Mouse (Mus musculus) layer of hippocampus, adult 8-10 months (tissue): ENCODE results near the gene Clec4d. TPM values are rescaled to one million over a fixed set of nuclear protein-coding genes. Genes with fewer than 3 reads are reported as not detected.

Experiments
- DNase-seq, 2 experiments: peaks; one replicate each; pipeline ENCODE4 v3.0.0; 2022; ENCODE audit warnings: low spot score in 2 of 2
- total RNA-seq, 4 experiments: library from RNA; stranded (reverse); gene quantifications; 2 replicates each; pipeline ENCODE4 v1.2.4; 2022

The Clec4d gene
- total RNA-seq, 4 experiments from 2014 or later: not detected

- no peak for DNase-seq
These were observed 46.1 kb downstream of the Clec4d start, which contains the start of gene Vmn2r19 for GRCm38 (mm10) chr6:123308033-123308432. Gene Vmn2r19 (plus strand): TSS chr6:123308333.

Other genes starting within 250 kb of the Clec4d start
- gene Clec4b1, start 212.1 kb upstream of the Clec4d start, total RNA-seq: not detected
- 1 to 10 TPM; 2.9 to 3.8 (median 3.2) TPM for gene Clec4a2, start 155.7 kb upstream of the Clec4d start, total RNA-seq
- gene Clec4b2, start 89.2 kb upstream of the Clec4d start, total RNA-seq: under 1 TPM in 1 of 4 experiments, not detected in 3; 0.65 TPM
- gene Clec4n, start 32.3 kb upstream of the Clec4d start, total RNA-seq: not detected
- gene Clec4e, start 27.8 kb downstream of the Clec4d start, total RNA-seq: not detected
- gene Vmn2r19, start 46.2 kb downstream of the Clec4d start, total RNA-seq: not detected
- gene Vmn2r20, start 156.0 kb downstream of the Clec4d start, total RNA-seq: not detected